Mouse (Mus musculus): ENCODE measurements around the gene Adamtsl1. TPM values are rescaled to one million over a fixed set of nuclear protein-coding genes. Genes with fewer than 3 reads are reported as not detected.

The Adamtsl1 gene
- polyA plus RNA-seq, 1 experiment from 2014 or later, result 10.2 TPM

GRCm38 (mm10) chr4:86314442-86314841 is 800.5 kb downstream of the Adamtsl1 start:
- H3K27me3 ChIP-seq (ENCODE audit: insufficient read depth, low read length), result no peaks in the 10 kb centered on the region
- no peak for TF ChIP-seq CTCF (IDR thresholded peaks at IDR 0.05; ENCODE audit: low read depth)
- no peaks in the 10 kb centered on the region for H3K9me3 ChIP-seq (replicated peaks; ENCODE audit: low read length)
- WGBS, result 80% methylated on average over 3 of the region's 3 CpGs
- H3K36me3 ChIP-seq (ENCODE audit: insufficient read depth, low read length), result no peaks in the 10 kb centered on the region
- ATAC-seq (replicated peaks; ENCODE audit: low FRiP score, low read depth) (no peak), DNase-seq (ENCODE audit: low spot score) (no peak)
- no peak overlapping the region for H3K9ac ChIP-seq (ENCODE audit: low read depth, low read length)
- no peak overlapping the region for H3K4me2 ChIP-seq (ENCODE audit: low read length)
- no peaks in the 10 kb centered on the region for H3K4me1 ChIP-seq (replicated peaks; ENCODE audit: insufficient read depth, low read length)
- no peak overlapping the region for H3K4me3 ChIP-seq (replicated peaks; ENCODE audit: low read depth, low read length)
- no peak overlapping the region for H3K27ac ChIP-seq

GRCm38 (mm10) chr4:86315122-86315521 is 801.1 kb downstream of the Adamtsl1 start:
- Histone ChIP-seq H3K4me3 (replicated peaks; ENCODE audit: low read depth, low read length) (no peak overlapping the region), H3K9me3 (replicated peaks; ENCODE audit: low read length) (no peaks in the 10 kb centered on the region), H3K4me2 (ENCODE audit: low read length) (no peak overlapping the region), H3K27ac (no peak overlapping the region), H3K9ac (ENCODE audit: low read depth, low read length) (no peak overlapping the region), H3K36me3 (ENCODE audit: insufficient read depth, low read length) (no peaks in the 10 kb centered on the region), H3K4me1 (replicated peaks; ENCODE audit: insufficient read depth, low read length) (no peaks in the 10 kb centered on the region), H3K27me3 (ENCODE audit: insufficient read depth, low read length) (no peaks in the 10 kb centered on the region)
- 65% methylated on average over 4 of the region's 4 CpGs for WGBS
- DNase-seq (ENCODE audit: low spot score), result no peak
- TF ChIP-seq CTCF (IDR thresholded peaks at IDR 0.05; ENCODE audit: low read depth), result no peak
- no peak for ATAC-seq (replicated peaks; ENCODE audit: low FRiP score, low read depth)

- Histone ChIP-seq H3K4me1 (replicated peaks; ENCODE audit: insufficient read depth, low read length) (no peaks in the 10 kb centered on the region), H3K27me3 (ENCODE audit: insufficient read depth, low read length) (no peaks in the 10 kb centered on the region), H3K36me3 (ENCODE audit: insufficient read depth, low read length) (no peaks in the 10 kb centered on the region), H3K27ac (peak overlapping the region; percentile 39; the same call in 1 of the 2 replicates), H3K9ac (ENCODE audit: low read depth, low read length) (no peak overlapping the region), H3K9me3 (replicated peaks; ENCODE audit: low read length) (no peaks in the 10 kb centered on the region), H3K4me3 (replicated peaks; ENCODE audit: low read depth, low read length) (no peak overlapping the region), H3K4me2 (ENCODE audit: low read length) (no peak overlapping the region)
- ATAC-seq (replicated peaks; ENCODE audit: low FRiP score, low read depth) (no peak), DNase-seq (ENCODE audit: low spot score) (peak; percentile 81)
- TF ChIP-seq CTCF (IDR thresholded peaks at IDR 0.05; ENCODE audit: low read depth), result no peak
- 48% methylated on average over 3 of the region's 3 CpGs for WGBS
Observed at GRCm38 (mm10) chr4:86317916-86318542, 804.1 kb downstream of the Adamtsl1 start.

GRCm38 (mm10) chr4:86325411-86325810 is 811.4 kb downstream of the Adamtsl1 start:
- Histone ChIP-seq H3K4me3 (replicated peaks; ENCODE audit: low read depth, low read length) (no peak overlapping the region), H3K4me1 (replicated peaks; ENCODE audit: insufficient read depth, low read length) (no peaks in the 10 kb centered on the region), H3K36me3 (ENCODE audit: insufficient read depth, low read length) (no peaks in the 10 kb centered on the region), H3K4me2 (ENCODE audit: low read length) (no peak overlapping the region), H3K9me3 (replicated peaks; ENCODE audit: low read length) (no peaks in the 10 kb centered on the region), H3K9ac (ENCODE audit: low read depth, low read length) (no peak overlapping the region), H3K27me3 (ENCODE audit: insufficient read depth, low read length) (no peaks in the 10 kb centered on the region), H3K27ac (no peak overlapping the region)
- DNase-seq (ENCODE audit: low spot score), result no peak
- no peak for TF ChIP-seq CTCF (IDR thresholded peaks at IDR 0.05; ENCODE audit: low read depth)
- ATAC-seq (replicated peaks; ENCODE audit: low FRiP score, low read depth), result no peak
- 63% methylated on average over 2 of the region's 2 CpGs for WGBS

GRCm38 (mm10) chr4:86326003-86326402 is 812.0 kb downstream of the Adamtsl1 start:
- DNase-seq (ENCODE audit: low spot score), result no peak
- H3K27me3 ChIP-seq (ENCODE audit: insufficient read depth, low read length), result no peaks in the 10 kb centered on the region
- no peak overlapping the region for H3K4me3 ChIP-seq (replicated peaks; ENCODE audit: low read depth, low read length)
- no peak overlapping the region for H3K4me2 ChIP-seq (ENCODE audit: low read length)
- H3K4me1 ChIP-seq (replicated peaks; ENCODE audit: insufficient read depth, low read length), result no peaks in the 10 kb centered on the region
- no peak overlapping the region for H3K27ac ChIP-seq
- WGBS, result 55% methylated on average over 5 of the region's 5 CpGs
- H3K9ac ChIP-seq (ENCODE audit: low read depth, low read length), result no peak overlapping the region
- H3K9me3 ChIP-seq (replicated peaks; ENCODE audit: low read length), result no peaks in the 10 kb centered on the region
- no peaks in the 10 kb centered on the region for H3K36me3 ChIP-seq (ENCODE audit: insufficient read depth, low read length)
- ATAC-seq (replicated peaks; ENCODE audit: low FRiP score, low read depth), result no peak
- no peak for TF ChIP-seq CTCF (IDR thresholded peaks at IDR 0.05; ENCODE audit: low read depth)

GRCm38 (mm10) chr4:86326638-86327037 is 812.7 kb downstream of the Adamtsl1 start:
- Histone ChIP-seq H3K4me2 (ENCODE audit: low read length) (no peak overlapping the region), H3K4me1 (replicated peaks; ENCODE audit: insufficient read depth, low read length) (no peaks in the 10 kb centered on the region), H3K9ac (ENCODE audit: low read depth, low read length) (no peak overlapping the region), H3K27me3 (ENCODE audit: insufficient read depth, low read length) (no peaks in the 10 kb centered on the region), H3K9me3 (replicated peaks; ENCODE audit: low read length) (no peaks in the 10 kb centered on the region), H3K36me3 (ENCODE audit: insufficient read depth, low read length) (no peaks in the 10 kb centered on the region), H3K4me3 (replicated peaks; ENCODE audit: low read depth, low read length) (no peak overlapping the region), H3K27ac (no peak overlapping the region)
- DNase-seq (ENCODE audit: low spot score) (no peak), ATAC-seq (replicated peaks; ENCODE audit: low FRiP score, low read depth) (no peak)
- TF ChIP-seq CTCF (IDR thresholded peaks at IDR 0.05; ENCODE audit: low read depth), result no peak
- WGBS, result 71% methylated on average over 8 of the region's 8 CpGs

- H3K9me3 ChIP-seq (replicated peaks; ENCODE audit: low read length), result no peaks in the 10 kb centered on the region
- ATAC-seq (replicated peaks; ENCODE audit: low FRiP score, low read depth), result no peak
- no peak for TF ChIP-seq CTCF (IDR thresholded peaks at IDR 0.05; ENCODE audit: low read depth)
- no peaks in the 10 kb centered on the region for H3K36me3 ChIP-seq (ENCODE audit: insufficient read depth, low read length)
- no peaks in the 10 kb centered on the region for H3K4me1 ChIP-seq (replicated peaks; ENCODE audit: insufficient read depth, low read length)
- no peak overlapping the region for H3K4me2 ChIP-seq (ENCODE audit: low read length)
- no peak overlapping the region for H3K27ac ChIP-seq
- DNase-seq (ENCODE audit: low spot score), result no peak
- no peaks in the 10 kb centered on the region for H3K27me3 ChIP-seq (ENCODE audit: insufficient read depth, low read length)
- H3K9ac ChIP-seq (ENCODE audit: low read depth, low read length), result no peak overlapping the region
- H3K4me3 ChIP-seq (replicated peaks; ENCODE audit: low read depth, low read length), result no peak overlapping the region
- 98% methylated on average over 1 of the region's 1 CpGs for WGBS
Observed at GRCm38 (mm10) chr4:86329481-86329880, 815.5 kb downstream of the Adamtsl1 start.
